Mouse (Mus musculus) fibroblast of lung, adult 2 months (primary cell): ENCODE measurements at regions not wholly inside any gene's neighbourhood (a gene's known extent, or its start where the extent isn't known, plus 50 kb on each side); places are given as distances from the start of the nearest gene placed in this dataset.

Source experiments
- DNase-seq: peaks from one replicate; pipeline ENCODE4 v3.0.0-alpha.2; 2011; ENCODE audit warnings: low read depth

DNA sequence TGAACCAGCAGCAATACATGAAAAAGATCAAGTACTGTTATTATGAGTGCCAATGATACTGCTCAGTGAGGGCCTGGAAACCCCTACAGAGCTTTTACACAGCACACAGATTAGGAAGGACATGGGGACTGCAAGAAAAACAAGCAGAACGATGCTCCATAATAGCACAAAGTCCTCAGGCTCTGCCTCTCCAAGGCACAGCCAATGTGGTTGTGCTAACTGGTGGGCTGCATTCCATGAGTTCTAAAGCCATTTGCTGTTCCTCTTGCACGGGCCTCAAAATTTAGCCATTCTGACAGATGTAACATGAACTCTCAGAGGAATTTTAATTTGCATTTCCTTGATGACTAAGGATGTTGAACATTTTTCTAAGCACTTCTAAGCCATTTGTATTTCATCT lies 465.0 kb upstream of the Jag1 start:
- no peak for DNase-seq

DNA sequence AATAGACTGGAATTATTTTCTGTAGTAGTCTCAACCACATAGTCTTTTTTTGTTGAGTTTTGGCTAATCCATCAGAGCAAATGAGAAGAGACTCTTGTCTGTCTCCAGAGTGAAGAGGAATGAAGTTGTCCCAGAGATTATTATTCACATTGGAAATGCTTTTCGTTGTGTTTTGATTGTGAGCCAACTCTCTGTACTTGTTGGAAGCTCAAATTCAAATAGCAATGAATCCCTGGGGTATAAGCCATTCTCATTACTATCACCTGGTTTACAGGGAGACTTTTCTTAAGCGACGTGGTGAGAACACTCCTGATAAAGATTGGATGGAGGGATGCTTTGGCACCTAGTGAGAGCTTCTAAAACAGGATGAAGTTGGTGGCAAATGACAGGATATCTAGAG lies 459.3 kb upstream of the Jag1 start:
- DNase-seq: no peak

DNA sequence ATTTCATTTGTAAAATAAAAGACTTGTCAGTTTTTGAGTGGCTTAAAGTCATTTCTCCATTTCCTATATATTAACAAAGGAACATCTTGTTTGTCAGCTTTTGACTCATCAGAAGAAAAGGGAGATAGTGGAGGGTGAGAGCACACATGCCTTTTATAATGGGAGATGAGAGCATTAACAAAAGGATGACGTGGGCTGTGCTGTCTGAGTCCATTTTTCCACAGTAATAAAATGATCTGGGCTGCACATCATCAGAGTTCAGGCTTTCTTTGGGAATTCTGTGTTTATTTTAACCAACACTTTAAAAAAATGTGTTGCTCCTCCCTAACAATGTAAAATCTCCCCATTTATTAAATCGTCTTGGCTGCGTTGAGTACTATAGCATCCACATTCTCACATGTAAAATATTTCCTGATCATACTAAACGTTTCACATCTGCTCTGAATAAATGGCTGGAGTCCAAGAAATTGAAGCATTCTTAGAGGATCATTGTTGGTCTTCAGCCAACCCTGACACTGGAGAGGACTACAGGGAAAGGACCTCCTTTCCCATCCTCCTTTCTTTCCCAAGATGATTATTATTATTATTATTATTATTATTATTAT lies 458.5 kb upstream of the Jag1 start:
- DNase-seq: no peak

DNA sequence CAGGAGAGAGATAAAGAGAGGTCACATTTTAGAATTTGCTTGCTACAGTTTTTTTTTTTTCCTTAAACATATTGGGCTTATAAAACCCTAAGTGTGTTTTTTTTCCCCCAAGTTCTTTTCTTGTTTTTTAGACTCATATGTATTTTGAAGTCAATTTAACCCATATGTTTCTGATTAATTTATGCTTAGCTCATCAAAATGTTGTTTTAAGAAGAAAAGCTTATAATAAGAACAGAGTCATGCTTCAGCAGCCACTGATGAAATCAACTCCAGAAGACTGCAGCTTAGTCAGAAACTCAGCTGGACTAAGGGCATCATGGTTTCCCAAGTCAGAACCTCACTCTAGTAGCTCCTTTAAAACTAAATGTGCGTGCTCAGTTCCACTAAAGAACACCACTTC lies 454.7 kb upstream of the Jag1 start:
- DNase-seq: no peak

DNA sequence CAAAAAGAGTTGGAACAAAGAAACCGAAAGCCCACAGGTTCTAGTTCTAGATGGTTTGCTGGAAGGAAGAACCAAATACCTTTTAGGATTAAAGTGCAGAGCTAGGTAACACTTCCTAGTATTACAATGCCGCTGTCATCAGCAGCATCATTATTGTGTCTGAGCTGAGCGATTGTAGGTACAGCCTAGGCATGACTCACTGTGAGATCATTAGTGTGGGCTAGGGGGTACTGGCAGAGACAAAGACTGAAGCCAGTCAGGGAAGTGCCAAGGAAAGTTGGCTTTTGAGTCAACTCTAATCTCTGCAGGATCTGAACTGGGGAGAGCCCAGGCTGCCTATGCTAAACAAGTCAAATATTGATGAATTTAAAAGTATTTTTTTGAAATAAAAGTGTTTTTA lies 450.2 kb upstream of the Jag1 start:
- no peak for DNase-seq

DNA sequence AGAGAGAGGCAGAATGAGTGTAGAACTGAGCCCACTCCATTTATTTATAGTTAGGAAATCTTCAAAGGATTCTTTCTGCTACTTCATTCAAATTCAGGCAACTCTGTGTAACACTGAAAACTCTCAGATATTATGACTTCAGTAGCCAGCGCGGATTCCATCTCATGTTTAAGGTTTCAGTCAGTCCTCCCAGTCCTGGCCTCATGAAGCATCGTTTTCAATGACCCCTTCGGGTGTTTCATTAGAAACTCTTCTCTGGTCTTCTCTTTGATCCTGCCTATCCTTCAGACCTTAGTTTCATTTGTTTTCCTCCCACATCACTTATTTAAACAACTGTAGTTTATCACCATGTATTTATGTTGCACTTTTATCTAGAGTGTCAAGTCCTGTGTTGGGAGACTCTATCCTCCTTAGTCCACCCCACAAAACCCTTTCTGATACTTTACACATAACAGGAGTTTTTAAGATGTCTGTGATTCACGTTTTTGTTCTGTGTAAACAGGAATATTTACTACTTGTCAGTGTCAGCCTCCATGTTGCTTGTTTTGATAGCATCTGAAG lies 447.7 kb upstream of the Jag1 start:
- DNase-seq: no peak

DNA sequence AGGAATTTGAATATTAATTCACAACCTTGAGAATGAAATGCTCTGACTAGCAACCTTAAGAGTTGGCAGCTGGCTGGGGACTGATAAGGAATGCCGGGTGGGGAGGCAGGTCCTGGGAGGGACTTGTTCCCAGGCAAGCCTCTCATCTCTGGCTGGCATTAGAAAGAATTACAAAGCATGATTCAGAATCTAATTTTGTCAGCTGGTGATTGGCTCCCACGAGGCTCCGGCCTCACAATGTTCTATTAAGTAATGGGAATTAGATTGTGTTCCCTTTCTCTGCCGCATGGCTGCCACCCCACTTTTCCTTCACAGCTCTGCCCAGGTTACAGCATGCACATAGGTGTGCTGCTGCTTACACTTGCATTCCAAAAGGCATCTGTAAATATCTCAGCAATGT lies 443.9 kb upstream of the Jag1 start:
- peak; percentile 52 for DNase-seq

DNA sequence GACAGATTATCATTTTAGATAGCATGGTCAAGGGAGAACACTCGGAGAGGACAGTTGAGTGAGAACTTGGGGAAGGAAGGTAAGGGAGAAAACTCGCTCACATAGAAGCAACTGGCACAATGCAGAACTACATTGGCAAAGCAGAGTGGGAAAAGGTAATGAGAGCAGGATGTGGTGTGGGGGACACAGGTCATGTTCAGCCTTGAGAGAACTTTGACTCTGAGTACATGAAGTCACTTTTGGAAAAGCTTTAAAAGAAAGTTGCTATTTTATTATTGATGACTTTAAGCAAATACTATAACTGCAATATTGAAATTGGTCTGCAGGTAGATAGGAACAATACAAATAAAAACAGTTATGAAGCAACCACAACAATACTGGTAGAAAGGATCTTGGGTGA lies 437.4 kb upstream of the Jag1 start:
- DNase-seq: no peak

DNA sequence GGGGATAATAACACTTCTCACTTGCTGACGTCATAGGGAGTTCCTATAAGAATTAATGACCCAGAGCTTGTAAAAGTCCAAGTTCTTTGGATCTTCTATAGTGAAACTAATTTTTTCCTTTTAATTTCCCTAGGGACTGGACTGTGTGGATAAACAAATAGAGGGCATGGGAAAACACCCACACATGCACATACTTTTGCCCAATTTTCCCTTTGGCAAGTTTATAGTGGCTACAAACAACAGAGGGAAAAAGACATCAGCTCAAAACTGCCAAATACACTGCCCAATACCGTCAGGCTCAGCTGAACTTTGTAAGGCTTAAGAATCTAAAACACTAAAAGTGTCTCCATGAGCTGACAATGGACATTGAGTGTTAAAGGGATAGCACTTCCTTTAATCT lies 420.1 kb upstream of the Jag1 start:
- DNase-seq: peak; percentile 21

DNA sequence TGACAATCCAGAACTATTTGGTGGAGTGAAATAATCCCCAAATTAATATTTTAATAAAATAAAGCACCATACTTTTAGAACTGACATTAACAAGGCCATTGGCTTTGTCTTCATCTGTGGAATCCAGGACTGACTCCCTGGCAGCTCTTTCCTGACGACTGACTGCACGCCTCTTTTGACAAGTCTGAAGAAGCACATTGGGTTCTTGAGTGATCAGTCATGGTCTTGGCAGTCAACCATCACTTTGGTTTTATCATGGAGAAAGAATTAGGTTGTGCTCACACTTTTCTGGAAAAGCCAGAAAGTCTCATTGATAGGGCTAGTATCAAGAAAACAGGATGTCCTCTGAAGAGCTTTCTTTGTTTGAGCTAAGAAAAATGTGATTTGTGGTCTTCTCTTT lies 399.8 kb upstream of the Jag1 start:
- peak; percentile 24 for DNase-seq

DNA sequence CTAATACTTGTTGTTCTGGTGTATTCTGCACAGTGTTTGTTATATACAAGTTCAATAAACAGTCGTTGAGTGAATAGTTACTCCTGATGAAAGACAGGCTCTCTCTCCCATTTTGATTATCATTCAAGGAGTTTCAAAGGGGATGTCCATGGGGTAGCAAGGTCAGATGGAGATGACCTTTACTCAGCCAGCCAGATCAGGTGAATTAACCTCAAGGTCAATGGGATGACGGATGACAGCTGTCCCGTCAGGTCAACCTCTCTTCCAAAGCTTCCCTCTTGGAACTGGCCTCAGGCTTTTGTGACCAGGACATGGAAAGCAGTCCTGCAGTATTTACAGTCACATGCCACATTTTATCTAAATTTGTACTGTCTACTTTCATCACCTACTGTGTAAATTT lies 398.6 kb upstream of the Jag1 start:
- DNase-seq: no peak

DNA sequence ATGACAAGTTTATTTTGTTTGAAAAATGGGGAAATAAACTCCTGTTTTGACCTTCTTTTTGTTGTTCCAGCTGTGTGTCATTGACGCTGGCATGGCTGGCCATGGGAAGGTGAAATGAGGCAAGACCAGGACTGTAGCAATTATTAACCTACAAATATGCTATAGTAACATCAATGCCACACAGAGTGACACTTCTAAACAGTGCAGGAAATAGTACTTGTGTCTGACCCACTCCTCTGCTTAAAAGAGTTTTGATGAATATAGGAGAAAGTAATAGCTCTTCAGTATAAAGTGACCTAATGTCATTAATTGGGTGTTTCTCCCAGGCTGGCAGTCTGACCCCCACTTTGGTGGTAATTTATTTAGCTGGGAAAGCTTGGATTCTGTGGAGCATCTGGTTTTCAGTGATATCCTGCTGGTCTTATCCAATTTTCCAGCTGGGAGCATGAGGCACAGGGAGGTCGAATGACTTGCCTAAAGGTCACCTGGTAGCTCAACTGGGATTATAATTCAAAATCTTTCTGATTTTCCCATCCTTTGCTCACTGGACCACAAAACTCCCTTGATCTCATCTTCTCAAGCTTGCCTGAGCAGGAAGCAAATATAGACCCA lies 397.6 kb upstream of the Jag1 start:
- no peak for DNase-seq

DNA sequence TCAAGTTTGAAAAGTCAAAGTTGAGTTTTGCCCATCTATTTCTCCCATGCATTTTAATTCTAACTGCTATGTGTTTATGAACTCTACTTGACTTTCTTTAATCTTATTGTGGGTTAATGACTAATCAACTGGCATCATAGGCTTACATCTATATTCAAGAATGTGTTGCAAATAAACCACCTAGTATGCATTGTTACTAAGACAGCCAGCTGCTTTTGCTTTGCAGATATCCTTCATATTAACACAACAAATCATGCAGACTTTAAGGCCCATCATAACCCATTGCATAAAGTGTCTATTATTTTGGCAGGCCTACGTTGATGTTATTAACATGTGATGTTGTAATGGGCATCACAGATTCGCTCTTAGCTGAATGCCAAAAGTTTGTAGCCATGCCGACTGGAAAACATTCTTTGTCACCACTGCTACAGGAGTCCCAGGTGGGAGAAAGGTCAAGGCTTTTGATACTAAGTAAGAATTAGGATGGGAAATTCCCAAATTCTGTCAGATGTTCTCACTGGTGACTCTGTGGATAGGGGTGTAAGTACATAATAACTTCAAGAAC lies 394.3 kb upstream of the Jag1 start:
- no peak for DNase-seq

DNA sequence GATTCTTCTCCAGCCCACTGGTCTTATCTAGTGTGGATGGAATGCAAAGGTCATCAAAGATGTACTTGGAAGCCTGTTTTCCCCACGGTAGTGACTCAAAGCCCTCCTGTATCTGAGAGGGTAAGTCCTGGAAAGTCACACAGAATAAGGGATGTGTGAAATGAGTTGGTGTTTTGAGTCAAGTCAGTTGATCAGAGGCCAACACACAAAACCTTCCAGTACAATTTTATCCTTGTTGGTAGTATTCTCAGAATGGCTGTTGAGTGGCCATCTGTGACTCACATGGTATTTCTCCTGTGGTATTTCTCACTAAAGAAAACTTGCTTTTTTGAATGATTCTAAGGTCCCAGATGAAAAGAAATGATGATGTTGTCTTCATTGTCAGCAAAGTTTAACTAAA lies 384.8 kb upstream of the Jag1 start:
- peak; percentile 70 for DNase-seq

DNA sequence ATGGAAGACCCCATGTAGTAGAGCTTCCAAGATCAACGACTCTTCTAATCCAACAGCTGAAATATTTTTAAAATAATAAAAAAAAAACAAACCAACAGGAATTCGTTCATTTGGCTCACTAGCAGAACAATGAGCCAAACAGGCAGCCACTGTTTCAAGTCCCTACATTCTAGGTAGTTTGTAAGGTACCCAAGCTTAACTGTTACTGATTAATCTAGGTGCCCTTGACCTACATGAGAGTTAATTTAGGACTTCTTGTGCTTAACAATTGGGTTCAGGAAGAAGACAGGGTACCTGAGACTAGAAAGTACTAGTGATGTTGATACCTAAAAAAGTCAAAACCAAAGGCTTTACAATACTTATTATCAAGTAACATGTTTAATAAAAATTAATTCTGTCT lies 381.2 kb upstream of the Jag1 start:
- DNase-seq: no peak

DNA sequence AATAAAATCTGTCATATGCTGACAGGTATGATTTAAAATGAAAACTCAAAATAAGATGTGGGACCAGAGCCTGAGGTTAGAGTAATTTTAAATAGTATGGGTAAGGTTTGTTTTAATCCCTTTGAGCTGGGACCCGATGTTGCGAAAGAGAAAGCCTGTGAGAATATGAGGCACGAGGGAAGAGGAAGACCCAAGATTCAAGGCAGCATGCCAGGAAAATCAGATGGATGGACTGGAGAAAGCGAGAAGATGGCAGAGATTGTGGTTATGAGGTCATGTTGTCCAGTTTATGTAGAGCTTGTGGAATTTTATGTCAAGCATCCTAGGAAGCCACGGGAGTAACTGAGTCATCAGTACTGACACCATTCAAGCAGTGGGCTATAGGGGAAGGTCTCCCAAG lies 377.2 kb upstream of the Jag1 start:
- DNase-seq: peak; percentile 59

DNA sequence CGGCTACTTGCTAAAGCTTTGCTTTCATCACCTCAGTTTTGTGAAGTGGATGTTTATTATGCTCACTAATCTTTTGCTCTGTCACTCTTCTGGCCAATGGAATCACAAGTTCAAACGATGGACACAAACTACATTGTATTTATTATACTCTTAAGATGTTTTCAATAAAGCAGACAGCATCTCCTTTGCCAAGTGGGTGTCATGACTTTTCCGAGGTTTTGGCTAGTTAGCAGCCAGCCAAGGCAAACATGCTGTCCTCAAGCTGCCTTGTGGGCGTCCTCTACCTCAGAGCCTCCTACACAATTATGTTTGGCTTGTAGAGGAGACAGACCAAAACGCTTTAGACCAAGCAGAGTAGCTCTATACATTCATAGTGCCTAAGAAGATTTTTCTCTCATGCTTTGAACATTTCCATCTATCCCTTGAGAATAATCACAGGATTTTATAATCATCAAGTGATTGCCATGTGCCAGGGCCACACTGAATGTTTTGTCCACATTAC lies 372.8 kb upstream of the Jag1 start:
- DNase-seq: peak; percentile 74

DNA sequence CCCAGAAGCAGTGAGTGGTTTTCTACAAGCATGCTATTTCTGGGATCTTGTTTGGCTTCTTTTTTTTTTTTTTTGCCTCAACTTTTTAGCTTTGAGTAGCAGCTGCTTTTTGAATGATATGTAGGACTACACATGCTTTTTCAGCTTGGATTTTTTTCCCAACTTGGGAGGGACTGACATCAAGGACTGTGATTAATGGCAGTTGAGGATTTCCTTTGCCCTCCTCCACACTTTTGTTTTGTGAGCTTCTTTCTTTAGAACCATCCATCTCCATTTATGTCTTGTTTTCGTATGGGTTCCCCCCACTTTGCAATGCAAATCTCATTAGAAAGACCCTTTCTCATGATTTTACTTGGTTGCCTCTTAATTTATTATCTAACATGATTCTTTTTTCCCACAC lies 352.3 kb upstream of the Jag1 start:
- no peak for DNase-seq

DNA sequence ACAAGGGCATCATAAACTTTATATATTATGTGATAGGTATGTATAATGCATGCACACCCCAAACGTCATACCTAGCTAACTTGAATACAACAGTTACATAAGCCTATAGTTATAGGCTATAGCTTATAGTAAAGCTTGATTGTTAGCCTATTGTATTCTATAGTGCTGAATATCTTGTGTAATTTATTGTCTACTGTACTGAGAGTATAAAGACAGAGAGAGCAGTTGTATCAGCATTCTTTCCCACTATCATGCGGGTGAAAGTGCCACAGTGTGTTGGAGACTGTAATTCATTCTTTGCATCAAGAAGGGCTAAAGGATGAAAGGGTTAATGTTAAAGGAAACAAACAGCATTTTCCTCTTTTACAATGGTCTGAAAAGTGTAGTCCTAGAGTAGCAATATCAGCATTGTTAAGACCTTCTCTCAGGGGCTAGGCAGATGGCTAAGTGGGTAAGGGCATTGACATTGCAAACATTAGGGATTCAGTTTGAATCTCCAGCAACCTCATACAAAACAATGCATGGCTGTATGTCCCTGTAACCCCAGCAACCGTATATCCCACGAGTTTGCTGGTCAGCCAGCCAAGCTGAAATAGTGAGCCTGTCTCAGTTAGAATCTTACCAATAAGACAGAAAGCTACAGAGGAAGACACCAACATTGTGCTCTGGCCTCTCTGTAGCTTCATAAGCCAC lies 340.8 kb upstream of the Jag1 start:
- no peak for DNase-seq

DNA sequence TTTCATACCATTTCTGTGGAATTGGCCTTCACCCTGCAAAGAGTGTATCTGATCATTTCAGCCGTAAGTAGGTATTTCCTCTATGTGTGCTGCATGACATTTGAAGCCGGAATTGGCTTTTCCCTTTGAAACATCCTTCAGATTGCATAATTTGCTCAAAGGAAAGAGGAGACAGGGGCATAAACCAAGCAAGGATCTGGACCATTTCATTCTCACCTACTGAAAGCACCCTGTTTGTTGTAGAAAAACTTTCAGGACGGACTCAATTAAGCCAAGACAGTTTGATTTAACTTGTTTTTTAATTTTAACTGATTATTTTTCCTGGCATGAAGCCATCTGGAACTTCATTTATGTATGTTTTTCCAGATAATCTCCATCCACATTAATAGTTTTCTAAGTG lies 340.0 kb upstream of the Jag1 start:
- DNase-seq: no peak

DNA sequence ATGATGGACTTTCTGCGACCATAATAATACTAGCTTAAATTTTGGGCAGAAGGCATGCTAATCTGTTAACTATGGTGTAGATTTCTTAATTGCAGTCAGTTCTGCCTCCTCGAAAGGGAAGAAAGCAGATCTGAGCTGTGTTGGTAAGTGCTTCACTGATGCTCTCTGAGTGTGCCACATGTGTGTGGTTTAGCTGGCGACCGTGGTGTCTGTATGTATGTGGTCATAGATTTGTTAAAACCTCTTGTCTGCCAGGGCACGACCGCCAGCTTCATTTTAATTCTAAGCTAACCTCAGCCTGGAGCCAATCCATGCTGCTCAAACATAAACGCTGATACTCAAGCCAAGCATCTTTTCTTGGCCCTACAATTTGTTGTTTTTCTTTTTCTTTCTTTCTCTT lies 330.5 kb upstream of the Jag1 start:
- peak; percentile 21 for DNase-seq

DNA sequence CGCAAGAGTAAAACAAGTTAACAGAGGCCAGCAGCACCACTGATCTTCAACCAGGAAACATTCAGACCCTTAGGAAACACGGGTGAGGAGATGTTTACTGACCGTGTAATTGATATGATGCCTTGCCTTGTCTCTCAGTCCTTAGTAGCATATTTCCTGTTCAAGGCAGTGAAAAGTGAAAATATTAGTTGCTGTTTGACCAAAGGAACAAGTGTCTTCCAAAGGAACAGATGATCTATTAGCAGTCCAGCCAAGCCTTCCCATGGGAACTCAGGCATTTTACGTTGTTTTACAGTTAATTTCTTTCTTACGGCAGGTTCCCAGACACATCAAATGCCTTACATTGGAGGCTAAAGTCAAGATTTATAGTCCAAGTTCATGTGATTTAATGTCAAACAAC lies 321.3 kb upstream of the Jag1 start:
- no peak for DNase-seq

DNA sequence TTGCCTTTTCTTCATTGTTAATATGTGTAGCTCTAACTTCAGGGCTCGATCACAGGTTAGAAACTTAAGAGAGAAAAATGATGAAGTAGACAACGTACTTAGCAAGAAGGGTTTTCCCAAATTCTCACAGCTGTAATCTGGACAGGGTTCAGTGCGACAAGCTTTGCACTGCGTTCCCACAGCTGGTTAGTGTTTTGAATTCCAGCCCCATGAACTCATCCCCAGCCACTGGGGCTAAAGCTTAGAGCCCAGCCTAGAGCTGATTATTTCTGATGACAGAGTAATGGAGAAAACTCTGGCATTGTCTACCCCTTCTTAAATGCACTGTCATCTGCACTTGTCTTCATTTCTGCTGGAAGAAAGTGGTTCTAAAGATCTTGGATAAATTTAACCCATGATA lies 319.7 kb upstream of the Jag1 start:
- peak; percentile 87 for DNase-seq
